ENCODE assay signal across 9 mouse cellular contexts in genomic region chr1:130784054-130784453, GRCm38 (mm10). TPM values are rescaled to one million over a fixed set of nuclear protein-coding genes. Genes with fewer than 3 reads are reported as not detected.
A peak's percentile ranks its signal among the peaks of the same experiment; 100 is the strongest.
DNase-seq lines count a peak whose midpoint lies in the region; ATAC-seq and TF ChIP-seq lines count a peak whose summit lies in the region.
"Had no signal": no experiment of that assay in that cellular context is flagged by ENCODE, and none has a peak within 500 bp of the region (broad histone marks: within the 10 kb centered on the region; RNA-seq: fewer than 3 reads in every experiment).

No protein-coding gene starts in this region.

- H3K9ac ChIP-seq in kidney, postnatal 0 days (ENCODE audit: low read depth, low read length) = no peak overlapping the region
- no peak overlapping the region for H3K9ac ChIP-seq in intestine, embryonic 16.5 days (ENCODE audit: low read depth, low read length)
- no peak overlapping the region for H3K9ac ChIP-seq in hindbrain, embryonic 11.5 days (ENCODE audit: low read depth, low read length)
- H3K9ac ChIP-seq: lung, embryonic 15.5 days had no signal

- DNase-seq in kidney, postnatal 0 days (ENCODE audit: low spot score) = peak; percentile 61
- DNase-seq in kidney, adult 18-20 months = no peak
- DNase-seq in NIH3T3 (ENCODE audit: low read depth) = peak; percentile 40
- peak; percentile 35 to 50 for DNase-seq in right cerebral cortex, postnatal 10 days (ENCODE audit: low spot score in 2 of 2)
- DNase-seq in hindbrain, embryonic 11.5 days (ENCODE audit: low spot score) = no peak

- no peaks in the 10 kb centered on the region for H3K27me3 ChIP-seq in kidney, postnatal 0 days (ENCODE audit: insufficient read depth, low read length)
- no peaks in the 10 kb centered on the region for H3K27me3 ChIP-seq in intestine, embryonic 16.5 days (replicated peaks; ENCODE audit: control insufficient read depth, insufficient read depth, low read length)
- no peaks in the 10 kb centered on the region for H3K27me3 ChIP-seq in hindbrain, embryonic 11.5 days (ENCODE audit: control insufficient read depth, insufficient read depth, low read length)
- H3K27me3 ChIP-seq: lung, embryonic 15.5 days had no signal

- peak; percentile 73 for TF ChIP-seq CTCF in kidney, postnatal 0 days (IDR thresholded peaks at IDR 0.05; ENCODE audit: low read depth)

- H3K9me3 ChIP-seq in kidney, postnatal 0 days (replicated peaks; ENCODE audit: low read length) = no peaks in the 10 kb centered on the region
- H3K9me3 ChIP-seq in intestine, embryonic 16.5 days (ENCODE audit: control insufficient read depth, low read length) = no peaks in the 10 kb centered on the region
- H3K9me3 ChIP-seq in hindbrain, embryonic 11.5 days (ENCODE audit: control insufficient read depth, low read length) = no peaks in the 10 kb centered on the region
- H3K9me3 ChIP-seq: lung, embryonic 15.5 days had no signal

- no peak for ATAC-seq in kidney, postnatal 0 days (replicated peaks; ENCODE audit: low FRiP score, low read depth)
- peak; percentile 67 for ATAC-seq in CD4-positive, CD25-positive, alpha-beta regulatory T cell, adult 4 months
- peak; percentile 47 for ATAC-seq in intestine, embryonic 16.5 days
- no peak for ATAC-seq in hindbrain, embryonic 11.5 days (ENCODE audit: low FRiP score)

- no peak overlapping the region for H3K27ac ChIP-seq in kidney, postnatal 0 days
- no peak overlapping the region for H3K27ac ChIP-seq in intestine, embryonic 16.5 days (ENCODE audit: low read length)
- no peak overlapping the region for H3K27ac ChIP-seq in hindbrain, embryonic 11.5 days (ENCODE audit: low read depth, low read length)
- H3K27ac ChIP-seq: lung, embryonic 15.5 days had no signal

- H3K4me2 ChIP-seq in kidney, postnatal 0 days (ENCODE audit: low read length) = no peak overlapping the region
- no peak overlapping the region for H3K4me2 ChIP-seq in intestine, embryonic 16.5 days (ENCODE audit: low read depth, low read length)
- no peak overlapping the region for H3K4me2 ChIP-seq in hindbrain, embryonic 11.5 days (replicated peaks; ENCODE audit: low read depth, low read length)
- H3K4me2 ChIP-seq: lung, embryonic 15.5 days had no signal

- 23% methylated on average over 4 of the region's 4 CpGs for WGBS in kidney, postnatal 0 days
- WGBS in intestine, embryonic 16.5 days = 13% methylated on average over 4 of the region's 4 CpGs
- 34% methylated on average over 4 of the region's 4 CpGs for WGBS in hindbrain, embryonic 11.5 days

- H3K4me1 ChIP-seq in kidney, postnatal 0 days (replicated peaks; ENCODE audit: insufficient read depth, low read length) = no peaks in the 10 kb centered on the region
- no peaks in the 10 kb centered on the region for H3K4me1 ChIP-seq in intestine, embryonic 16.5 days (ENCODE audit: control insufficient read depth, insufficient read depth, low read length)
- no peaks in the 10 kb centered on the region for H3K4me1 ChIP-seq in hindbrain, embryonic 11.5 days (replicated peaks; ENCODE audit: control insufficient read depth, insufficient read depth, low read length)
- H3K4me1 ChIP-seq: lung, embryonic 15.5 days had no signal

- H3K4me3 ChIP-seq in kidney, postnatal 0 days (replicated peaks; ENCODE audit: low read depth, low read length) = no peak overlapping the region
- no peak overlapping the region for H3K4me3 ChIP-seq in intestine, embryonic 16.5 days (ENCODE audit: low read length)
- no peak overlapping the region for H3K4me3 ChIP-seq in hindbrain, embryonic 11.5 days (ENCODE audit: low read depth, low read length)
- H3K4me3 ChIP-seq: lung, embryonic 15.5 days had no signal

- H3K36me3 ChIP-seq in kidney, postnatal 0 days (ENCODE audit: insufficient read depth, low read length) = no peaks in the 10 kb centered on the region
- no peaks in the 10 kb centered on the region for H3K36me3 ChIP-seq in intestine, embryonic 16.5 days (ENCODE audit: control insufficient read depth, insufficient read depth, low read length)
- H3K36me3 ChIP-seq in hindbrain, embryonic 11.5 days (ENCODE audit: control insufficient read depth, insufficient read depth, low read length) = no peaks in the 10 kb centered on the region
- H3K36me3 ChIP-seq: lung, embryonic 15.5 days had no signal

RNA-seq across cellular contexts. Expression of gene Fcamr, which starts 16.6 kb away (rescaled TPM):
- 0.08 TPM in 1 of 2 replicates, not detected in the other for polyA plus RNA-seq in kidney, postnatal 0 days (2015; fragmentation: Nextera tagmentation; extraction: Ambion mirVana)
- under 1 TPM; 0.43 to 0.71 TPM for polyA plus RNA-seq in CD4-positive, CD25-positive, alpha-beta regulatory T cell, adult 4 months (2017; shearing (Covaris generic))
- polyA plus RNA-seq in intestine, embryonic 16.5 days (2015; fragmentation: Nextera tagmentation; extraction: Ambion mirVana) = 0.10 and 0.20 TPM in 2 replicates
- polyA plus RNA-seq in hindbrain, embryonic 11.5 days (2014; fragmentation: Nextera tagmentation; extraction: Ambion mirVana) = 0.14 TPM in 1 of 2 replicates, not detected in the other
- polyA plus RNA-seq: lung, embryonic 15.5 days had no signal

RNA-seq across cellular contexts. Expression of gene Pigr, which starts 42.4 kb away (rescaled TPM):
- polyA plus RNA-seq in kidney, postnatal 0 days (2015; fragmentation: Nextera tagmentation; extraction: Ambion mirVana) = 0.05 and 0.11 TPM in 2 replicates
- polyA plus RNA-seq in CD4-positive, CD25-positive, alpha-beta regulatory T cell, adult 4 months (2017; shearing (Covaris generic)) = under 1 TPM in 1 of 2 experiments, not detected in 1; 0.98 TPM
- 3.9 and 4.9 TPM in 2 replicates for polyA plus RNA-seq in intestine, embryonic 16.5 days (2015; fragmentation: Nextera tagmentation; extraction: Ambion mirVana)
- polyA plus RNA-seq in hindbrain, embryonic 11.5 days (2014; fragmentation: Nextera tagmentation; extraction: Ambion mirVana) = not detected in 2 replicates
- polyA plus RNA-seq: lung, embryonic 15.5 days; stomach, embryonic 14.5 days had no signal

RNA-seq across cellular contexts. Expression of gene AA986860, which starts 52.3 kb away (rescaled TPM):
- polyA plus RNA-seq in kidney, postnatal 0 days (2015; fragmentation: Nextera tagmentation; extraction: Ambion mirVana) = 15.3 and 17.7 TPM in 2 replicates
- under 1 TPM in 1 of 2 experiments, not detected in 1; 0.15 TPM for polyA plus RNA-seq in CD4-positive, CD25-positive, alpha-beta regulatory T cell, adult 4 months (2017; shearing (Covaris generic))
- 74.7 and 81.2 TPM in 2 replicates for polyA plus RNA-seq in intestine, embryonic 16.5 days (2015; fragmentation: Nextera tagmentation; extraction: Ambion mirVana)
- 0.46 and 0.79 TPM in 2 replicates for polyA plus RNA-seq in hindbrain, embryonic 11.5 days (2014; fragmentation: Nextera tagmentation; extraction: Ambion mirVana)

RNA-seq across cellular contexts. Expression of gene Pfkfb2, which starts 55.0 kb away (rescaled TPM):
- polyA plus RNA-seq in kidney, postnatal 0 days (2015; fragmentation: Nextera tagmentation; extraction: Ambion mirVana) = 6.7 and 7.3 TPM in 2 replicates
- polyA plus RNA-seq in CD4-positive, CD25-positive, alpha-beta regulatory T cell, adult 4 months (2017; shearing (Covaris generic)) = 1 to 10 TPM; 2.2 to 5.2 TPM
- polyA plus RNA-seq in intestine, embryonic 16.5 days (2015; fragmentation: Nextera tagmentation; extraction: Ambion mirVana) = 12.1 and 12.4 TPM in 2 replicates
- polyA plus RNA-seq in hindbrain, embryonic 11.5 days (2014; fragmentation: Nextera tagmentation; extraction: Ambion mirVana) = 9.2 and 10.1 TPM in 2 replicates

Comparison
In these comparisons a context has a peak if more than half of its experiments do, and no peak if none do; other contexts are left out.
1. DNase-seq: peak in kidney, postnatal 0 days (single experiment), NIH3T3 (single experiment) and right cerebral cortex, postnatal 10 days (2 of 2); none in kidney, adult 18-20 months (single experiment) and hindbrain, embryonic 11.5 days (single experiment).
2. ATAC-seq: peak in CD4-positive, CD25-positive, alpha-beta regulatory T cell, adult 4 months (single experiment) and intestine, embryonic 16.5 days (single experiment); none in kidney, postnatal 0 days (single experiment) and hindbrain, embryonic 11.5 days (single experiment).